Mouse (Mus musculus) heart, postnatal 36 days (tissue): ENCODE measurements around the gene Ccr10. TPM values are rescaled to one million over a fixed set of nuclear protein-coding genes. Genes with fewer than 3 reads are reported as not detected.

ENCODE experiments used
- DNase-seq, 2 experiments: peaks; one replicate each; pipeline ENCODE4 v3.0.0; 2021 to 2022
- intact Hi-C: fragments of 180-260 bp; cut with DNase I; formaldehyde crosslinking; loops from one replicate; pipeline ENCODE4 v1.15.1; 2025
- total RNA-seq, 2 experiments: library from RNA; stranded (reverse); gene quantifications; 2 replicates each; pipeline ENCODE4 v1.2.3; 2021

Ccr10 gene
- total RNA-seq, 2 experiments from 2014 or later = 0.24 TPM; not detected in 1

- intact Hi-C loops = no loop called here
- peak; percentile 63 to 68 for DNase-seq
Observed at GRCm38 (mm10) chr11:101189495-101190180, 14.4 kb upstream of the Ccr10 start.

GRCm38 (mm10) chr11:101188166-101188805, 13.0 kb upstream of the Ccr10 start:
- DNase-seq = no peak
- intact Hi-C loops = no loop called here

- no peak for DNase-seq
Observed at GRCm38 (mm10) chr11:101187541-101187940, 12.3 kb upstream of the Ccr10 start.

DNA sequence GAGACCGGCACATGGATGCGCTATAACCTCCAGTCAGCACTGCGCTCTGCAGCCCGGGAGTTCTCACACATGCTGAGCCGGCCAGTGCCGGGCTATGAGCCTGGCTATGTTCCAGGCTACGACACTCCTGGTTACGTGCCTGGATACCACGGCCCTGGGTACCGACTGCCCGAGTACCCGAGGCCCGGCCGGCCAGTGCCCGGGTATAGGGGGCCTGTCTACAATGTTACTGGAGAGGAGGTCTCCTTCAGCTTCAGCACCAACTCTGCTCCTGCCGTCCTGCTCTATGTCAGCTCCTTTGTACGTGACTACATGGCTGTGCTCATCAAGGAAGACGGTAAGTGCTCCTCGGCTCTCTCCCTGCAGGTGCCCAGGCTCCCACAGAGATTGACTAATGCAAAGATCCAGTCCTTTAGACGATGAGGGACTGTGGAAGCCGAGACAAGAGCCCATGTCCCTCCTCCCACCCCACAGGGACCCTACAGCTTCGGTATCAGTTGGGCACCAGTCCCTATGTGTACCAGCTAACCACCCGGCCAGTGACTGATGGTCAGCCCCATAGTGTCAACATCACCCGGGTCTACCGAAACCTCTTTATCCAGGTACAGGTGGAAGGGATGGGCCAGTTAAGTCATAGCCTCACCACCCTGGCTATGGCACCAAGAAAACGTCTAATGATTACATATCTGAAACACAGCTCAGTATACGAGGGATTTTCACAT, 11.4 kb upstream of the Ccr10 start:
- DNase-seq = no peak
- intact Hi-C loops = no loop called here

More at GRCm38 (mm10) chr11:101187541-101187940, 12.3 kb upstream of the Ccr10 start:
- intact Hi-C loops = no loop called here

DNA sequence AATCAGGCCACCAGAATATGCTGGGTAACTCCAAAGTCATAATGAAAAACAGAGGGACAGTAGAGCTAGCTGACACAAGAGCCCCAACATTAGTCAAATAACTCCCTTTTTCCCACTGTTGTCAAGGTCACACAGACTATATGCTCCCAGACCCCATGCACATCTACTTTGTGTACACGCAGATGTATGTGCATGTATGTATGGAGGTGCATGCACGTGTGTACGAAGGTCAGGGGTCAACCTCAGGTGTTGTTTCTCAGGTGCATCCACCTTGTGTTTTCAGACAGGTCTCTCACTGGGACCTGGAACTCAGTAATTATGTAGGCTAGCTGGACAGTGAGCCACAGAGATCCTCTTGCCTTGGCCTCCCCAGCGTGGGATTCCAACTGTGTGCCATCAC, 10.2 kb upstream of the Ccr10 start:
- no peak for DNase-seq
- intact Hi-C loops = no loop called here

GRCm38 (mm10) chr11:101184984-101185383, 9.7 kb upstream of the Ccr10 start:
- intact Hi-C loops = loop anchor here (5.0 kb wide), 1 partner anchor 293 kb away; no protein-coding TSS in a partner anchor
- DNase-seq = no peak

DNA sequence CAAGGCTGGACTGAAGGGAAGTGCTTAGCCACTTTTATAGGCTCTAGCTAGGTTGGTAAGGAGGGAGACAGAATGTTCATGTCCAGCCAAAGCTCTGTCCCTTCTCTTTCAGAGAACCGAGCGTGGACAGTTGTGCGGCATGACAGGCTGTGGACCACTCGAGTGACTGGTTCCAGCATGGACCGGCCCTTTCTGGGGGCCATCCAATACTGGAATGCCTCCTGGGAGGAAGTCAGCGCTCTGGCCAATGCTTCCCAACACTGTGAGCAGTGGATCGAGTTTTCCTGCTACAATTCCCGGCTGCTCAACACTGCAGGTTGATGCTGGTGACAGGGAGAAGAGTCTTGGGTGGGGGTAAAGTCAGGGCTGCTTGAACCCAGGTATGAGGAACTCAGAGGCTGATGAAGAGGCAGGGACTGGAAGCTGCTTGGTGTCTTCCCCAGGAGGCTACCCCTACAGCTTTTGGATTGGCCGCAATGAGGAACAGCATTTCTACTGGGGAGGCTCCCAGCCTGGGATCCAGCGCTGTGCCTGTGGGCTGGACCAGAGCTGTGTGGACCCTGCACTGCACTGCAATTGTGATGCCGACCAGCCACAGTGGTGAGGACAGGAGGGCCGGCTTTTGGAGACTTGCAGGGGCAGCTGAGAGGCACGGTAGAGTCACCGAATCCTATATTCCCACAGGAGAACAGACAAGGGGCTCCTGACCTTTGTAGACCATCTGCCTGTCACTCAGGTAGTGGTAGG, 7.7 kb upstream of the Ccr10 start:
- intact Hi-C loops = loop anchor here (5.0 kb wide), 1 partner anchor 291 kb away; no protein-coding TSS in a partner anchor
- DNase-seq = no peak

- no peak for DNase-seq
- intact Hi-C loops = loop anchor here (5.0 kb wide), 1 partner anchor 290 kb away; no protein-coding TSS in a partner anchor
Observed at GRCm38 (mm10) chr11:101181961-101182360, 6.7 kb upstream of the Ccr10 start.

DNA sequence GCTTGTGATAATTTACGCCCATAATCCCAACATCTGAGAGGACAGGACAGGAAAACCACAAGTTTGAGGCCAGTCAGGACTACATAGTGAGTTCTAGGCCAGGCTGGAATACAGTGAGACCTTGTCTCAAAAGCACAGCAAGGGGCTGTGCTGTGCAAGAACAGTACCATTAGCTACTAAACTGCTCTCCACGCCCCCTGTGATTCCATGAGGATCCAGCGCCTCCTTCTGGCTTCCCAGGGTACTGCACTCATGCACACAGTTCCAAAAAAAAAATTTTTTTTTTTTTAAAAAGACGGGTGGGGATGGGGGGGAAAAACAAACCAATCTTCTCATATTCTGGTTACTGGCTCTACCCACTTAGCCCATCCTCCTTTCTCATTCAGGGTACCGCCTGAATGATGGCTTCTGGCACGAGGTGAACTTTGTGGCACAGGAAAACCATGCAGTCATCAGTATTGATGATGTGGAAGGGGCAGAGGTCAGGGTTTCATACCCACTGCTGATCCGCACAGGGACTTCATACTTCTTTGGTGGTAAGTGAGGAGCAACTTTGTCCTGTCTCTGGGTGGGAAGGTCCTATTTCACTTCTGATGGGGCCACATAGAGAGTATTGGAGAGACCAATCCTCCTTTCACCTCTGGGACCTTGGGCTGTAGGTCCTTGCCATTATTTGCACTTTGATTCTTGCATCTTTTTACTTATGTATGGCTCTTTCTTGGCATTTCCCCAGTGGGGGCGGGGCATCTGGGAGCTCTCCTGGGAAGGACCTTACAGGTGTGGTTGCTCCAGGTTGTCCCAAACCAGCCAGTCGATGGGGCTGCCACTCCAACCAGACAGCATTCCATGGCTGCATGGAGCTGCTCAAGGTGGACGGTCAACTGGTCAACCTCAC, 5.8 kb upstream of the Ccr10 start:
- intact Hi-C loops = loop anchor here (1.0 to 5.0 kb wide), 2 partner anchors 198 to 289 kb away; no protein-coding TSS in a partner anchor
- DNase-seq = peak; percentile 74 to 85

DNA sequence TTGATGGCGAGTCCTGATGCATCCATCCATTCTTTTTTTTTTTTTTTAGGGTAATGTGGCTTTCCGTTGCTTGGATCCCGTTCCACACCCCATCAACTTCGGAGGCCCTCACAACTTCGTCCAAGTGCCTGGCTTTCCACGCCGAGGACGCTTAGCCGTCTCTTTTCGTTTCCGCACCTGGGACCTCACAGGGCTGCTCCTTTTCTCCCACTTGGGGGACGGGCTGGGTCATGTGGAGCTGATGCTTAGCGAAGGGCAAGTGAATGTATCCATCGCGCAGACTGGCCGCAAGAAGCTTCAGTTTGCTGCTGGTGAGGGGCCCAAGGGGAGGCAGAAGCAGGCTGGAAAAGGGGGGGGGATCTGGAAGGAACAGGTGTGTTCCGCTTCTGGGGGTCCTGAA, 5.0 kb upstream of the Ccr10 start:
- DNase-seq = no peak
- intact Hi-C loops = loop anchor here (1.0 to 5.0 kb wide), 2 partner anchors 197 to 288 kb away; no protein-coding TSS in a partner anchor

DNA sequence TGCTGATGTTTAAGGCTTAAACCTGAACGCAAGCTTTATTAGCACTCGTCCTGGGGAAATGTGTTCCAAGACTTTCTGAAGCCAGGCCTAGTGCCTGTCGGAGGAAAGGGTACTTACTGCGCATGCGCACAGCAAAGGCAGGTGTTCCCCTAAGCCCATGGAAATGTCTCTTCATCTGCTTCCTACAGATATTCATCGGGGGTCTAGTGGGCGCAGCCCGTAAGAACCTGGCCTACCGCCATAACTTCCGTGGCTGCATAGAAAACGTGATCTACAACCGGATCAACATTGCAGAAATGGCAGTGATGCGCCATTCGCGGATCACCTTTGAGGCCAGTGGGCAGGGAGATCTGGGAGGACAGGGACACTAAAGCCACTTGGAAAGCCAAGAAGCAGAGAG, 4.1 kb upstream of the Ccr10 start:
- no peak for DNase-seq
- intact Hi-C loops = no loop called here

DNA sequence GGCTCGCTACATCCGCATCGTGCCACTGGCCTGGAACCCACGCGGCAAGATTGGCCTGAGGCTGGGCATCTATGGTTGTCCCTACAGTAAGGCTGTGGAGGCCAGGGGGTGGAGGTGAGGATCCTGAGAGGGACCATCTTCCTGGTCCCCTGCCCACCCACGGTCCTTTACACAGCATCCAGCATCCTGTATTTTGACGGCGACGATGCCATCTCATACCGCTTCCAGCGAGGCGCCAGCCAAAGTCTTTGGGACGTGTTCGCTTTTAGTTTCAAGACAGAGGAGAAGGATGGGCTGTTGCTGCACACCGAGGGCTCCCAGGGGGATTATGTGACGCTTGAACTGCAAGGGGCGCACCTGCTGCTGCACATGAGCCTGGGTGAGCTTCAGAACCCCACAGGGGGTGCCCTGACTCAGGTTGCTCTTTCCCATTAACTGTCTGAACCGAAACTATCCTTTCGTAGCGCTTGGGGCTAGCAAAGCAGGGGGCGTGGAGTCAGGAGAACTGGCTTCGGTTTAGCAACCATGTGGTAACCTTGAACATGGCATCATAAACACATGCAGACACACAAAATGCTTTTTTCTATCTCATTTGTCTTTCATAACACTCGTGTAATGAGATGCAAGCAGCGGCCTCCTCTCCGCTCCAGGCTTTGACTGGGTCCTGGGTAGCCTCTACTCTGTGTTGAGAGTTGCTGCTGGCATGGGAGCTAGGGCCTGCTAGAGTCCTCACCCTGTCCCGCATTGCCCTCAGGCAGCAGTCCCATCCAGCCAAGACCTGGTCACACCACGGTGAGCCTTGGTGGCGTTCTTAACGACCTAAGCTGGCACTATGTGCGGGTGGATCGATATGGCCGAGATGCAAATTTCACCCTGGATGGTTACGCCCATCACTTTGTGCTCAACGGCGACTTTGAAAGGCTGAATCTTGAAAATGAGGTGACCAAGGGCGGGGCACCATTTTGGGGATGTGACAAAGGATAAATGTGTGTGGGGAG, 3.1 kb upstream of the Ccr10 start:
- DNase-seq = no peak
- intact Hi-C loops = no loop called here

GRCm38 (mm10) chr11:101176933-101177773, 1.9 kb upstream of the Ccr10 start:
- intact Hi-C loops = no loop called here
- peak in 1 of 2 experiments; percentile 58 for DNase-seq

DNA sequence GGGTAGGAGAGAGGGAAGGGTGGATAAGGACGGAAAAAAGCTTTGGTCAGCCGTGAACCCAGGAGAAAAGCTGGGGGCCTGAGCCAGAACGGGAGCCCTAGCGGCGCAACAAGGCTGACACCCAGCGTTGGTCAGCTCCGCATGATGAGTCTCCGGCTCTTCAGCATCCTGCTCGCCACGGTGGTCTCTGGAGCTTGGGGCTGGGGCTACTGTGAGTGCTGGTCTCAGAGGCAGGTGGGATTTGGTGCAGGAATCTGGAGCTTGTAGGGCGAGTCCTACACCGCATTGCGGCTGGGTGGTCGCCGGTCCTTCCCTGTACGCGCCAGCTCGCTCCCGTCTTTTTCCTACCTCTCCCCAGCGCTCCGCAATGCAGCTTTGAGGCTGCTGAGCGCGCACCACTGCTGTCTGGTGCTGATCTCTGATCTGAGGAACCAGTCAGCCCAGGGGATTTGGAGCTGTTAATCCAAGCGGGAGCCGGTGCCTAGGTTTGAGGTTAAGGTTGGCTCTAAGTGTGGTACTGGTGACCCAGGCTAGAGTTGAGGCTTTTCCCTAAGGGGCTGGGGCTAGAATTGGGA, 961 bp upstream of the Ccr10 start:
- intact Hi-C loops = no loop called here
- DNase-seq = peak; percentile 56 to 57

- DNase-seq = no peak
- intact Hi-C loops = no loop called here
Observed at GRCm38 (mm10) chr11:101175636-101176116, 433 bp upstream of the Ccr10 start.

DNA sequence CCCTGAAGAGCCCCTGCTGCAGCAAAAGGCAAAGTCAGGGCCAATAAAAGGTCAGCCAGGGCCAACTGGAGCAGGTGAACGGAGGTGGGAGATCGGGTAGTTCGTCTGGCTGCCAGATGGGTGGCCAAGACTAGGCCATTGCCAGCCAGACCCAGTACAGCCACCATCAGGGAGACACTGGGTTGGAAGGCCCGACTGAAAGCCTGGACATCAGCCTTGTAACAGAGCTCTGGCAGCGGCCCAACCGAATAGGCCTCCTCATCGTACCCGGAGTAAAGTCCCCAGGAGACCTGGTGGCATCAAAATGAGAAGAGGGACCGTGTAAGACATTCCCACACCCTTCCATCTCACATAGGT, 876 bp downstream of the Ccr10 start:
- intact Hi-C loops = loop anchor here (5.0 kb wide), 1 partner anchor 207 kb away; no protein-coding TSS in a partner anchor
- DNase-seq = no peak
